Mouse (Mus musculus): ENCODE data around the gene Nup107.
"Not testable (repeated sequence)": the region's sequence is repeated elsewhere in the genome, so short reads cannot be mapped to it uniquely, and the experiment has no call there.

Nup107 gene

DNA sequence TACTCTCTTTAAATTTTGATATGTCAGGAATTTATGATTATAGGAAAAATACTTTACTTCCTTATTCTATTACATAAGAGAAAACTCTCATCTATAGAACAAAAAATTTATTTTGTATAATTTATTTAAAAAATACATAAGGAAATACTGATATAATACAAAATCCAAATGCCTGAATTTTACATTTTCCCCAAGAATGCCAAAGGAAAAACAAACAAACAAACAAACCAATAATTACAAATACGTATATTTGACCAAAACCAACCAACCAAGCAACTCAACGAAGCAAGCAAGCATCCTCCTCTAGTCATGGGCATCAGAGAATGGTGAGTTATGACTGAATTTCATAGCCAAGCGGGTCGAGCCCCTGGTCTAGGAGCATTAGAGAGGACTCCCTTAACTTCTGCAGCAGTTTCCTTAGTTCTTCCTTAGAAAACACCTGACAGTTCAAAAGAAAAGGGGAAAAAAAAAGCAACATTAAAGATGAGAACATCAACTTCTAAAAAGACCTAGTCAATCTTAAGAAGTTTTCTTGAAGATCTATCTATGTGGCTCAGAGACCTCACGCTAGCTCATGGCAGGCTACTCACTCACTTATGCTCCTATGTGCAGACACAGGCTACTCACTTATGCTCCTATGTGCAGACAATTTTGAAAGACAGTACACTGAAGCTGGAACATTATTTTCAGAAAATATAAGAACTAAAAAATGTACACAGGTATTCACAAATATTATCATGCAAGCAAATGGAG lies 41.8 kb downstream of the Nup107 start:
- DNase-seq (ENCODE audit: low read depth) = no peak

GRCm38 (mm10) chr10:117749787-117750343 lies 42.6 kb downstream of the Nup107 start:
- DNase-seq (ENCODE audit: low read depth) = no peak

GRCm38 (mm10) chr10:117749050-117749686 lies 43.3 kb downstream of the Nup107 start:
- no peak for DNase-seq (ENCODE audit: low read depth)

GRCm38 (mm10) chr10:117748276-117749049 lies 44.0 kb downstream of the Nup107 start:
- no peak for DNase-seq (ENCODE audit: low read depth)

DNA sequence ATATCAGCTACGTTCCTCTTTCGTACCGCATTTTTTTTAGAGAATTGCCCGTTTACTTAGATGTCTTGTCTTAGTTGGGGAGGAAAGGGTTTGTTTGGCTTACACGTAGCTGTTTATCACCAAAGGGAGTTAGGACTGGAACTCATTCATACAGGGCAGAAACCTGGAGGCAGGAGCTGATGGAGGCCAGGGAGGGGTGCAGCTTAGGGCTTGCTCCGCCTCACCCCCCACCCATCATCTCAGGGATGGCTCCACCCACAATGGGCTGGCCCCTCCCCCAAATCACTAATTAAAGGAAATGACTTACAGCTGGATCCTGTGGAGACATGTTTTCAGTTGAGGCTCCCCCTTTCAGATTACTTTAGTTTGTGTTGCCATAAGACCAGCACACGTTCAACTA lies 44.8 kb downstream of the Nup107 start:
- DNase-seq (ENCODE audit: low read depth) = no peak

- DNase-seq (ENCODE audit: low read depth) = peak; percentile 82
These were observed 46.1 kb downstream of the Nup107 start, which contains the start of gene Slc35e3 for GRCm38 (mm10) chr10:117746297-117746883. Gene Slc35e3, minus strand, starts transcription at chr10:117746365.

DNA sequence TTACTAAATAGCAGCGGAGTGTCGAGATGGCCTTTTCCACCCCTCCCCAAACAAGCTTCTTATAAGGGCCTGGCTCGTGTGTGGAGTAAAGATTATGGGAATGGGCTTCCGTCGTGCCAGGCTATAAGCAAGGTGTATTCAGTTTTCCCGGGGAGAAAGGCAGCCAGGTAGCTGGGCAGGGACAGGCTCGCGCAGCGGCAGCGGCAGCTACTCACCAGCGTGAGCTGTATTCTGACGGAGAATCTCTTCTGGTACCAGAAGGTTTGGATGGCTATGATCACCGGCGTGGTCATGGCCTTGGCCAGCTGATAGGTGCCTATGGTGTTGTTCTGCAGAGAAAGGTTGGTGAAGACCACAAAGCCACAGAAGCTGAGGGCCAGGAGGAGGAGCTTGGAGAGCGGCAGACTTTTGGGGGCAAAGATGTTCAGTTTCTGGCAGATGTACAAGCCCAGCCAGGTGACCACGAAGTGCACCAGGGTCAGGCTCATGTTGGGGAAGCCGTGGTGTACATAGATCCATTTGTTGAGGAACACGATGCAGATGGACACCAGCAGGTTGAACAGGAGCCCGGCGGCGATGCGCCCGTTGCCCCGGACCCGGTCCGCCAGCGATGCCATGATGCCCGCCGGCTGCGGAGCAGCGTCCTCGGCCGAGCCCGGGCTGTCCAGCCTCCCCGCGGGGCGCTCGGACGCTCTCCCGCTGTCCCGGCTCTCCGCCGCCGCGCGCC lies 46.8 kb downstream of the Nup107 start:
- DNase-seq (ENCODE audit: low read depth) = not testable (repeated sequence)

DNA sequence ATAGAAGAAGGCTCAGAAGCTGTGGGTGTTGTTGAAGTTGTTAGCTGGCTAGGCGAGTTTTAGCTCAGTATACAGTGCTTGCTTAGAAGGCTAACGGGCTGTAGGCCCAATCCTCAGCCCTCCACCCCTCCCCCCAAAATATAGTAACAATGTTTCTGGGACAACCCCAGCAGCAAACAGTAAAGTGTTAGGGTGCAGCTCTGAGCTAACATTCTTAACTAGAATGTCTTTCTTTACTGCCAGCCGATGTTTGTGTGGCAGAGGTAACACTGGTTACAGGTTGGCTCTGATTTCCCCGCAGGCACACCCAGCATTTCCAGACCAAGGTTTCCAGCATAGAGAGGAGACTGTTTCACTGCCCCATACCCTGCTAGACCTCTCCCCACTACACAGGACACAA lies 48.6 kb downstream of the Nup107 start:
- DNase-seq (ENCODE audit: low read depth) = no peak

DNA sequence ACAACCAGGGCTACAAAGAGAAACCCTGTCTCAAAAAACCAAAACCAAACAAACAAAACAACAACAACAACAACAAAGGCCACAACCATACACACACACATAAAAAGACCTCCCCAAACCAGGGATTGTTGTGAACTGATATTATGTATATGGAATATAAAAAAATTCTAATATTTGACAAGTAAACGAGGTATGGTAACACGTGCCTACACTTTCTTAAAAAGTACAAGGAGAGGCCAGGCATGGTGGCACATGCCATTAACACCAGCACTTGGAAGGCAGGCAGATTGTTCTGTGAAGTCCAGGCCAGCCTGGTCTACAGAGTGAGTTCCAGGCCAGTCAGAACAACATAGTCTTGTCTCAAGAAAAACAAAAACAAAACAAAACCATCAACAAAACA lies 49.3 kb downstream of the Nup107 start:
- no peak for DNase-seq (ENCODE audit: low read depth)

DNA sequence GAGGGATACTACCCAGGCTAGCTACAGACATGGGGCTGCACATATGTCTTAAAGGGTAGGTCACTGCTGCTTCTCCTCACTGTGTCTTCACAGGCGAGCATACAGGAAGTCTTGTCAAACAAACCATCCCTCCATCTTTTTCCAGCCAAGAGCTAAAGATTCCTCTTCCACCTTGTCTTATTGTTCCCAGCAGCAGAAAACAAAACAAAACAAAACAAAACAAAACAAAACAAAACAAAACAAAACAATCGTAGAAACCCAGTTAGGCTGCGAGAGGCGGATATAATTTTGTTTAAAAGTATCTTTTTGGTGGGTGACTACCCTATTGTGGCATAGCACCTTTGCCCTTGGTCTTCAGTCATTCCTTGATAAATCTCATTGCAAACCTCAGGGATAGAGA lies 49.9 kb downstream of the Nup107 start:
- DNase-seq (ENCODE audit: low read depth) = no peak

DNA sequence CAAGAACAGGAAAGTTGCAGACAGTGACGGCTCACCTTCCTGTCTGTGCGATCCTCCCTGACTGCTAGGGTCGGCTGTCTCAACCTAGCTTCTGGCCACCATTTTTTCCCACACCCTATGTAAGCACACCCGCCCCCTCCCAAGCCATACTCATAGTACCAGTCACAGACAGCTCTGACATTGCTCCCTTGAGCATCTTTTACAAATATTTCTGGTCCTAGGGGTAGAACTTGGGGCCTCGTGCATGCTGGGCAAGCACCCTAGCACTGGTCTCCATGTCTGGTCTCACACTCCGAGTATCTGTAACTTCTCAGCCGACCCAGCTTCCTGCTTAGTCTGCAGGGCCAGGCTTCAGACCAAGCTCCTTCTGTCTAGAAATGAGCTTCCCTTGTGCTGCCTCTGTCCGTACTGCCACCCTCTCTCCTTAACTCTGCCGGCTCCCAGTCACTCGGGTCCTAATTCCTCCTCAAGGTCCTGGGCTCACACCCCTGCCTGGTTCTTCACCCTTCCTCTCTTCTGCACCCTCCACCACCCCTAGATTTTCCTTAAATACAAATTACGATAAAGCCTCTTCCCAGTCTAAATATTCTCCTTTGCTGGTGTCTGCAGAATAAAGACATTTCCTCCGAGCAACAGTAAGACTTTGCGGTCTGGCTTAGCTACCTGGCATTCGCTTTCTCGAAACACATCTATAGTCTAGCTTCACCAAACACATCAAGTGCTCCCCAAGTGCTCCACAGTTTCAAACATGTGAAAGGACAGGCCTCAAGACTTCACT lies 50.6 kb downstream of the Nup107 start:
- DNase-seq (ENCODE audit: low read depth) = no peak

DNA sequence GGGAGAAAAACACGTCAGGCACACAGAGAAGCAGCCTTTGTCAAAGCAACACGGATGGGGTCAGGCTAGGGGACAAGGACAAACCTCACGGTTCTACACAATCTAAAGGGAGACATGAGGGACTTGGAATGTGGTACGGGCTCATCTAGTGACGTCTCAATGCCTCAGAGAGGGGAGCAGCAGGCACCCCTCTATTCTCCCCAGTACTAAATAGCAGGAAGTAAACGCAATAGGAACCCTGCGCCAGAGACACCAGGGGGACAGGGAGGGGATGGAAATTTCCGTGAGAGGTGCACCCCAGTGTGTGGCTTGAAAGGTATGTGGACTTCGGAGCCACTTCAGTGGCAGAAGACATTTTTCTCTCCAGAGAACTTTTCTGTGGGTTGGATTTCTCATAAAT lies 51.6 kb downstream of the Nup107 start:
- no peak for DNase-seq (ENCODE audit: low read depth)

- DNase-seq (ENCODE audit: low read depth) = no peak
These were observed 52.3 kb downstream of the Nup107 start for GRCm38 (mm10) chr10:117740171-117740570.

DNA sequence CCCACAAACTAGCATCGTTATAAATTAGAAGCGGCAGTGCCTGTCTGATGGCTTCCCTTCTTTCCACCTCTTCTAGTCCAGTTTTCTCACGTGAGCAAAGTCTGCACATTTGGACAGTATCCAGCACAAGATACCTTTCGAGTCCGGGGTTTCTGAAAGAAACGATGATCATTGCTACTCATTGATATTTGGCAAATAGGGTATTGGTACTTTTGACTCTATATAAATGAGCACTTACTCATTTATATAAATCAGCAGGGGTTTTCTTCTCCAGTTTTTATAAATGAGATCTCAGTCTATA lies 52.9 kb downstream of the Nup107 start:
- DNase-seq (ENCODE audit: low read depth) = no peak

- DNase-seq (ENCODE audit: low read depth) = no peak
These were observed 53.4 kb downstream of the Nup107 start for GRCm38 (mm10) chr10:117738928-117739647.

DNA sequence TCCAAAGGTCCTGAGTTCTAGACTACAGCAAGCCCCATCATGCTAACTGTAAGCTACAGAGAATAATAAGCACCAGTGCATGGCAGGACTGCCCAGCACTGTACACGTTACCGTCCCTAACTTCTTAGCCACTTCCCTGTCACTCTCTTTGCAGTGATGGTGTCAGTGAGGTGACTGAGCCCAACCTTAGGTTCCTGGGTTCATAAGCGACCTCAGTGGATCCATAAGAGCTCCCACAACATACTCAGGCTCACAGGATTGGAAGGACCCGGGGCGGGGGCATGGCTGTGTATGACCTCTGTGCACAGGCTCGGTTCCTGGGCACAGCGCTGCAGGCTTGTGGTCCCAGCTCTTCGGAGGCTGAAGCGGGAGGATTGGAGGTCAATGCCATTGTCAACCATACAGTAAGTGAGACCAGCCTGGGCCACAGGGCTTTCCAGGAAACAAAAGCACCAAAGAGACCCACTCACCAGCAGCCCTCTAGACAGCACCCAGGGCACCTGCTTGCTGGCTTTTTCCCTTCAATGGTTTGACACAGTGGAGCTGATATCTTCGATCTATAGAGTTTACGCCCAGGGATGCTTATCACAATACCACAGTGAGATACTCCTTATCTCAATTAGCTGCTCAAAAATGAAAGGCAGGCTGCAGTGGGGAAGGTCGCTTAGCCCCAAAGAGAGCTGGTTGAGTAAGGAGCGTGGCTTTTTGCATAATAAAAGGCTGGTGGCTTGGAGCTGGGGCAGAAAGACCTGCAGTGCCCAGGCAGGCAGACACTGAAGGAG lies 54.2 kb downstream of the Nup107 start:
- DNase-seq (ENCODE audit: low read depth) = no peak

- DNase-seq (ENCODE audit: low read depth) = not testable (repeated sequence)
These were observed 55.0 kb downstream of the Nup107 start for GRCm38 (mm10) chr10:117737498-117737897.

- DNase-seq (ENCODE audit: low read depth) = no peak
These were observed 55.4 kb downstream of the Nup107 start for GRCm38 (mm10) chr10:117737075-117737474.

DNA sequence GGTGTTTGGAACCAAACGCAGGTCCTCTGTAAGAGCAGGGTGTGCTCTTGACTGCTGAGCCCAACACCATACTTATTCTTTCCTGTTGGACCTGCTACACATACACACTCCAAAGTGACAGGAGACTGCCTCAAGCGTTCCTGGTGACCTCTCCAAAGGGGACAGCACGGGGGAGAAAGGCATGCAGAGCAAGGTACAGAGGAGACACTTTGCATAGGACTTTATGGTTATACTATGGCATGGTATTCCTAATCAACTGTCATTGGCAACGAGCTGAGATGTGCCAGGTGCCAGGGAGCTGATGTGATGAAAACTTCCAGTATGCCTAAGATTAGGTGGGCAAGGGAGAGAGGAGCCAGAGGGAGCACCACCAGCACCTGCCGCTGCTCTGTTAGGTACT lies 55.9 kb downstream of the Nup107 start:
- no peak for DNase-seq (ENCODE audit: low read depth)
